8 mouse cellular contexts compared by ENCODE assay signal in the genomic region with DNA sequence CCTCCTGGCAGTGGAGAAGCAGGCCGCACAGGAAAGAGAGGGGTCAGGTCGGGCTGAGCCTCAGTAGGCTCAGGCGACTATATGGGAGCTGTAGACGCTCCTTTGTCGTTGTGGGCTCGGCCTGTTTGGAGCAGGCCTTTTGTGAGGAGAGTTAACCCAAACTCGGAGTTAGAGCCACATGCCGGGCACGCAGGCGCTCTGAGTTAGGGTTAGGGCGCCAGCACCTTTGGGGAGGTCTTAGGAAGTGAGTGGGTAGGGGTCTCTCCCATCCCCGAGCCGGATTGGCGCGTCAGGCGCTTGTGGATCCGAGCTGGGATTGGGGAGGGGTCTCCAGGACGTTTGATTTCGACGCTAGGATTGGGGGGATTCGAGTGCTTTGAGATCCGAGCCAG. TPM values are rescaled to one million over a fixed set of nuclear protein-coding genes. Genes with fewer than 3 reads are reported as not detected.
A peak's percentile ranks its signal among the peaks of the same experiment; 100 is the strongest.
DNase-seq lines count a peak whose midpoint lies in the region; ATAC-seq and TF ChIP-seq lines count a peak whose summit lies in the region.

No protein-coding gene starts in this region.

- H3K4me2 ChIP-seq in limb, embryonic 14.5 days (replicated peaks; ENCODE audit: low read depth, low read length, severe bottlenecking) = peak overlapping the region; percentile 79

- H3K36me3 ChIP-seq in forebrain, embryonic 10.5 days (replicated peaks) = no peaks in the 10 kb centered on the region
- H3K36me3 ChIP-seq in limb, embryonic 14.5 days (ENCODE audit: control insufficient read depth, insufficient read depth, low read length) = no peaks in the 10 kb centered on the region

- ATAC-seq in activated CD4-positive, CD25-positive, alpha-beta regulatory T cell, adult 4 months = peak; percentile 24
- ATAC-seq in limb, embryonic 14.5 days (ENCODE audit: low FRiP score, low read depth) = peak; percentile 48

- peak overlapping the region; percentile 94 for H3K27ac ChIP-seq in layer of hippocampus, adult 2 months
- H3K27ac ChIP-seq in forebrain, embryonic 10.5 days = peak overlapping the region; percentile 92
- H3K27ac ChIP-seq in limb, embryonic 14.5 days (replicated peaks; ENCODE audit: low read depth, low read length) = peak overlapping the region; percentile 98
- peak overlapping the region; percentile 49; the same call in 1 of the 2 replicates for H3K27ac ChIP-seq in olfactory bulb, adult 2 months (ENCODE audit: insufficient read depth, low read depth, low read length)

- no peak for DNase-seq in layer of hippocampus, adult 2 months (ENCODE audit: low spot score in 2 of 2)
- no peak for DNase-seq in layer of hippocampus, postnatal 36 days
- DNase-seq in forebrain, embryonic 10.5 days (ENCODE audit: extremely low spot score, low spot score) = no peak
- DNase-seq in limb, embryonic 14.5 days (ENCODE audit: low spot score) = peak; percentile 72
- DNase-seq in adrenal gland, postnatal 36 days = no peak
- DNase-seq in adrenal gland, postnatal 25 days = no peak

- under 1% methylated on average over 22 of the region's 22 CpGs for WGBS in forebrain, embryonic 10.5 days
- WGBS in limb, embryonic 14.5 days = 2% methylated on average over 22 of the region's 22 CpGs
- 0% methylated on average over 22 of the region's 22 CpGs for WGBS in olfactory bulb, adult 2 months

- H3K27me3 ChIP-seq in forebrain, embryonic 10.5 days (ENCODE audit: poor library complexity, severe bottlenecking) = no peaks in the 10 kb centered on the region
- H3K27me3 ChIP-seq in limb, embryonic 14.5 days (ENCODE audit: control insufficient read depth, insufficient read depth, low read length) = no peaks in the 10 kb centered on the region

- peak overlapping the region; percentile 78 for H3K9ac ChIP-seq in limb, embryonic 14.5 days (ENCODE audit: low read depth, low read length, severe bottlenecking)

- peaks cover 44% of the 10 kb centered on the region for H3K4me1 ChIP-seq in forebrain, embryonic 10.5 days
- peaks cover 37% of the 10 kb centered on the region for H3K4me1 ChIP-seq in limb, embryonic 14.5 days (ENCODE audit: control insufficient read depth, insufficient read depth, low read length)
- peaks cover 20% of the 10 kb centered on the region for H3K4me1 ChIP-seq in olfactory bulb, adult 2 months (ENCODE audit: control insufficient read depth, insufficient read depth, low read length)

- H3K9me3 ChIP-seq in forebrain, embryonic 10.5 days = no peaks in the 10 kb centered on the region
- H3K9me3 ChIP-seq in limb, embryonic 14.5 days (ENCODE audit: control insufficient read depth, low read length) = no peaks in the 10 kb centered on the region

- no peak for TF ChIP-seq POLR2A in limb, embryonic 14.5 days (IDR thresholded peaks at IDR 0.05; ENCODE audit: borderline replicate concordance, extremely low read depth, insufficient read depth, insufficient read length)
- TF ChIP-seq POLR2A in olfactory bulb, adult 2 months (IDR thresholded peaks at IDR 0.05; ENCODE audit: insufficient read depth, low read depth, low read length) = peak; percentile 15

- H3K4me3 ChIP-seq in layer of hippocampus, adult 2 months = peak overlapping the region; percentile 78
- H3K4me3 ChIP-seq in forebrain, embryonic 10.5 days = peak overlapping the region; percentile 71
- H3K4me3 ChIP-seq in limb, embryonic 14.5 days (replicated peaks; ENCODE audit: low read length) = peak overlapping the region; percentile 70
- H3K4me3 ChIP-seq in olfactory bulb, adult 2 months (ENCODE audit: insufficient read depth, low read depth, low read length) = peak overlapping the region; percentile 98

- no peak for TF ChIP-seq CTCF in layer of hippocampus, adult 2 months (conservative IDR thresholded peaks at IDR 0.05)
- TF ChIP-seq CTCF in olfactory bulb, adult 2 months (IDR thresholded peaks at IDR 0.05; ENCODE audit: insufficient read depth, low read depth, low read length) = no peak

RNA-seq across cellular contexts. Expression of a gene that starts 0.3 kb away (rescaled TPM):
- 10 to 100 TPM; 72.6 to 75.1 TPM for total RNA-seq in layer of hippocampus, adult 2 months (2021)
- total RNA-seq in layer of hippocampus, postnatal 36 days (2021) = 10 to 100 TPM; 65.2 to 67.0 TPM
- 10 to 100 TPM; 14.1 to 16.0 TPM for polyA plus RNA-seq in activated CD4-positive, CD25-positive, alpha-beta regulatory T cell, adult 4 months (2017; shearing (Covaris generic))
- polyA plus RNA-seq in forebrain, embryonic 10.5 days (2016; fragmentation: Nextera tagmentation; extraction: Ambion mirVana) = 9.7 and 9.8 TPM in 2 replicates
- polyA plus RNA-seq in limb, embryonic 14.5 days (2012; rRNA removed) = 67.7 and 67.8 TPM in 2 replicates
- 10.9 and 11.3 TPM in 2 replicates for polyA plus RNA-seq in limb, embryonic 14.5 days (2014; fragmentation: Nextera tagmentation; extraction: Ambion mirVana)
- 78.7 TPM in 1 of 2 replicates, not detected in the other for polyA plus RNA-seq in olfactory bulb, adult 2 months (2012; ENCODE audit: insufficient read depth, insufficient read length, low replicate concordance, missing spikeins)
- total RNA-seq in adrenal gland, postnatal 36 days (2021) = 10 to 100 TPM; 48.5 to 57.9 TPM
- total RNA-seq in adrenal gland, postnatal 25 days (2021) = 41.6 and 63.8 TPM in 2 replicates

RNA-seq across cellular contexts. Expression of a gene that starts 33.7 kb away (rescaled TPM):
- 10 to 100 TPM; 12.3 to 14.2 TPM for total RNA-seq in layer of hippocampus, adult 2 months (2021)
- 10 to 100 TPM in 1 of 2 experiments, 1 to 10 TPM in 1; 9.9 to 10.2 TPM for total RNA-seq in layer of hippocampus, postnatal 36 days (2021)
- polyA plus RNA-seq in activated CD4-positive, CD25-positive, alpha-beta regulatory T cell, adult 4 months (2017; shearing (Covaris generic)) = 10 to 100 TPM; 18.9 to 20.9 TPM
- polyA plus RNA-seq in forebrain, embryonic 10.5 days (2016; fragmentation: Nextera tagmentation; extraction: Ambion mirVana) = 30.0 and 32.1 TPM in 2 replicates
- polyA plus RNA-seq in limb, embryonic 14.5 days (2012; rRNA removed) = 136 and 177 TPM in 2 replicates
- 72.4 and 76.9 TPM in 2 replicates for polyA plus RNA-seq in limb, embryonic 14.5 days (2014; fragmentation: Nextera tagmentation; extraction: Ambion mirVana)
- polyA plus RNA-seq in olfactory bulb, adult 2 months (2012; ENCODE audit: insufficient read depth, insufficient read length, low replicate concordance, missing spikeins) = not detected in 2 replicates
- total RNA-seq in adrenal gland, postnatal 36 days (2021) = 10 to 100 TPM; 58.4 to 69.0 TPM
- 65.3 and 71.0 TPM in 2 replicates for total RNA-seq in adrenal gland, postnatal 25 days (2021)
